Mouse (Mus musculus) adrenal gland, adult 2 months (tissue): ENCODE measurements around the gene Fgf13. TPM values are rescaled to one million over a fixed set of nuclear protein-coding genes. Genes with fewer than 3 reads are reported as not detected.

Experiments used
- DNase-seq: peaks from one replicate; pipeline ENCODE4 v3.0.0; 2021
- long read RNA-seq: library from polyadenylated mRNA; stranded (forward); transcript quantifications from one replicate; pipeline ENCODE4 v2.0.0, GENCODE M21; 2021
- polyA plus RNA-seq: library from polyadenylated mRNA; depleted of rRNA; stranded (reverse); fragments of >200 nt; gene quantifications from 2 replicates; pipeline ENCODE4 v1.2.3, GENCODE M21; 2012; rRNA removed
- total RNA-seq, 2 experiments: library from RNA; stranded (reverse); gene quantifications; 2 replicates each; pipeline ENCODE4 v1.2.3; 2021

Gene Fgf13
- 1 to 10 TPM in 1 of 2 experiments, under 1 TPM in 1; 0.52 to 2.9 TPM for total RNA-seq
- polyA plus RNA-seq = 0.10 and 0.16 TPM in 2 replicates
- long read RNA-seq = 0 reads

- DNase-seq = peak; percentile 19
These were observed at the start of gene Fgf13 for GRCm38 (mm10) chrX:59567695-59568431. Gene Fgf13 (minus strand): TSS chrX:59568071.

GRCm38 (mm10) chrX:59606535-59606934 is 38.7 kb upstream of the Fgf13 start:
- DNase-seq = no peak

- no peak for DNase-seq
These were observed 21.2 kb upstream of the Fgf13 start for GRCm38 (mm10) chrX:59589050-59589449.

GRCm38 (mm10) chrX:59585508-59586186 is 17.8 kb upstream of the Fgf13 start:
- no peak for DNase-seq

- DNase-seq = no peak
These were observed 16.2 kb upstream of the Fgf13 start for GRCm38 (mm10) chrX:59584034-59584433.

- peak; percentile 39 for DNase-seq
These were observed 811 bp downstream of the Fgf13 start for GRCm38 (mm10) chrX:59566826-59567694.

GRCm38 (mm10) chrX:59566017-59566679 is 1.7 kb downstream of the Fgf13 start:
- DNase-seq = peak; percentile 2

GRCm38 (mm10) chrX:59547931-59548330 is 19.9 kb downstream of the Fgf13 start:
- DNase-seq = no peak

- no peak for DNase-seq
These were observed 59.6 kb downstream of the Fgf13 start for GRCm38 (mm10) chrX:59508273-59508672.

GRCm38 (mm10) chrX:59493388-59493787 is 74.5 kb downstream of the Fgf13 start:
- DNase-seq = no peak

- no peak for DNase-seq
These were observed 82.4 kb downstream of the Fgf13 start for GRCm38 (mm10) chrX:59485426-59485825.

- no peak for DNase-seq
These were observed 165.1 kb downstream of the Fgf13 start for GRCm38 (mm10) chrX:59402596-59403285.

- DNase-seq = peak; percentile 2
These were observed 276.9 kb downstream of the Fgf13 start for GRCm38 (mm10) chrX:59290916-59291411.

- peak; percentile 4 for DNase-seq
These were observed 316.3 kb downstream of the Fgf13 start for GRCm38 (mm10) chrX:59251576-59251975.

- DNase-seq = no peak
These were observed 324.1 kb downstream of the Fgf13 start for GRCm38 (mm10) chrX:59243752-59244151.

GRCm38 (mm10) chrX:59243176-59243575 is 324.7 kb downstream of the Fgf13 start:
- DNase-seq = no peak

- DNase-seq = no peak
These were observed 326.5 kb downstream of the Fgf13 start for GRCm38 (mm10) chrX:59241460-59241747.

- DNase-seq = no peak
These were observed 327.0 kb downstream of the Fgf13 start for GRCm38 (mm10) chrX:59240683-59241459.

GRCm38 (mm10) chrX:59220675-59221074 is 347.2 kb downstream of the Fgf13 start:
- no peak for DNase-seq

- DNase-seq = no peak
These were observed 366.7 kb downstream of the Fgf13 start for GRCm38 (mm10) chrX:59201146-59201545.
